Mouse (Mus musculus): ENCODE results near the gene Mpig6b. TPM values are rescaled to one million over a fixed set of nuclear protein-coding genes. Genes with fewer than 3 reads are reported as not detected.

Mpig6b gene
- polyA plus RNA-seq, 1 experiment from 2014 or later: not detected

Other genes starting within 250 kb of the Mpig6b start
- 55.5 and 61.6 TPM in 2 replicates for gene Stk19, start 229.2 kb downstream of the Mpig6b start, polyA plus RNA-seq (2021; fragmentation: Nextera tagmentation)
- gene Dxo, start 229.2 kb downstream of the Mpig6b start, polyA plus RNA-seq (2021; fragmentation: Nextera tagmentation): 26.3 and 27.8 TPM in 2 replicates
- 23.6 and 26.5 TPM in 2 replicates for gene Skiv2l, start 216.0 kb downstream of the Mpig6b start, polyA plus RNA-seq (2021; fragmentation: Nextera tagmentation)
- 36.8 and 43.3 TPM in 2 replicates for gene Nelfe, start 215.8 kb downstream of the Mpig6b start, polyA plus RNA-seq (2021; fragmentation: Nextera tagmentation)
- gene Cfb, start 203.7 kb downstream of the Mpig6b start, polyA plus RNA-seq (2021; fragmentation: Nextera tagmentation): 0.49 and 0.80 TPM in 2 replicates
- 0.23 and 0.26 TPM in 2 replicates for gene Zbtb12, start 186.7 kb downstream of the Mpig6b start, polyA plus RNA-seq (2021; fragmentation: Nextera tagmentation)
- not detected in 2 replicates for gene Gm20547, start 184.1 kb downstream of the Mpig6b start, polyA plus RNA-seq (2021; fragmentation: Nextera tagmentation)
- gene C2, start 167.9 kb downstream of the Mpig6b start, polyA plus RNA-seq (2021; fragmentation: Nextera tagmentation): 1.3 and 2.0 TPM in 2 replicates
- 21.5 and 22.0 TPM in 2 replicates for gene Ehmt2, start 167.7 kb downstream of the Mpig6b start, polyA plus RNA-seq (2021; fragmentation: Nextera tagmentation)
- gene Slc44a4, start 151.7 kb downstream of the Mpig6b start, polyA plus RNA-seq (2021; fragmentation: Nextera tagmentation): 0.29 and 0.30 TPM in 2 replicates
- gene Neu1, start 134.9 kb downstream of the Mpig6b start, polyA plus RNA-seq (2021; fragmentation: Nextera tagmentation): 24.8 and 26.2 TPM in 2 replicates
- 0.90 and 1.3 TPM in 2 replicates for gene Hspa1b, start 106.9 kb downstream of the Mpig6b start, polyA plus RNA-seq (2021; fragmentation: Nextera tagmentation)
- not detected in 2 replicates for gene Gm20481, start 96.3 kb downstream of the Mpig6b start, polyA plus RNA-seq (2021; fragmentation: Nextera tagmentation)
- 7.2 and 7.7 TPM in 2 replicates for gene Hspa1a, start 94.0 kb downstream of the Mpig6b start, polyA plus RNA-seq (2021; fragmentation: Nextera tagmentation)
- 0.60 and 0.84 TPM in 2 replicates for gene Hspa1l, start 93.5 kb downstream of the Mpig6b start, polyA plus RNA-seq (2021; fragmentation: Nextera tagmentation)
- 35.2 and 42.4 TPM in 2 replicates for gene Lsm2, start 84.3 kb downstream of the Mpig6b start, polyA plus RNA-seq (2021; fragmentation: Nextera tagmentation)
- gene Vars, start 65.2 kb downstream of the Mpig6b start, polyA plus RNA-seq (2021; fragmentation: Nextera tagmentation): 20.0 and 21.5 TPM in 2 replicates
- gene Vwa7, start 49.6 kb downstream of the Mpig6b start, polyA plus RNA-seq (2021; fragmentation: Nextera tagmentation): 0.20 TPM in 1 of 2 replicates, not detected in the other
- gene Sapcd1, start 38.2 kb downstream of the Mpig6b start, polyA plus RNA-seq (2021; fragmentation: Nextera tagmentation): 0.62 and 0.97 TPM in 2 replicates
- gene Msh5, start 19.4 kb downstream of the Mpig6b start, polyA plus RNA-seq (2021; fragmentation: Nextera tagmentation): 0.33 and 0.59 TPM in 2 replicates
- gene Clic1, start 16.2 kb downstream of the Mpig6b start, polyA plus RNA-seq (2021; fragmentation: Nextera tagmentation): 28.2 and 29.7 TPM in 2 replicates
- 18.0 and 23.6 TPM in 2 replicates for gene Ddah2, start 7.1 kb downstream of the Mpig6b start, polyA plus RNA-seq (2021; fragmentation: Nextera tagmentation)
- gene Ly6g6c, start 796 bp downstream of the Mpig6b start, polyA plus RNA-seq (2021; fragmentation: Nextera tagmentation): not detected in 2 replicates
- 4.4 and 4.6 TPM in 2 replicates for gene Ly6g6e, start 10.7 kb upstream of the Mpig6b start, polyA plus RNA-seq (2021; fragmentation: Nextera tagmentation)
- 1.2 and 2.3 TPM in 2 replicates for gene Ly6g6d, start 11.9 kb upstream of the Mpig6b start, polyA plus RNA-seq (2021; fragmentation: Nextera tagmentation)
- 1.2 and 2.1 TPM in 2 replicates for gene Ly6g6f, start 19.4 kb upstream of the Mpig6b start, polyA plus RNA-seq (2021; fragmentation: Nextera tagmentation)
- gene Abhd16a, start 23.1 kb upstream of the Mpig6b start, polyA plus RNA-seq (2021; fragmentation: Nextera tagmentation): 86.3 and 93.9 TPM in 2 replicates
- gene Ly6g5c, start 42.1 kb upstream of the Mpig6b start, polyA plus RNA-seq (2021; fragmentation: Nextera tagmentation): not detected in 2 replicates
- gene Ly6g5b, start 49.2 kb upstream of the Mpig6b start, polyA plus RNA-seq (2021; fragmentation: Nextera tagmentation): not detected in 2 replicates
- gene Gpank1, start 55.3 kb upstream of the Mpig6b start, polyA plus RNA-seq (2021; fragmentation: Nextera tagmentation): 16.5 and 19.1 TPM in 2 replicates
- 212 and 242 TPM in 2 replicates for gene Csnk2b, start 55.9 kb upstream of the Mpig6b start, polyA plus RNA-seq (2021; fragmentation: Nextera tagmentation)
- 24.7 and 40.7 TPM in 2 replicates for gene D17H6S53E, start 60.2 kb upstream of the Mpig6b start, polyA plus RNA-seq (2021; fragmentation: Nextera tagmentation)
- gene Apom, start 65.9 kb upstream of the Mpig6b start, polyA plus RNA-seq (2021; fragmentation: Nextera tagmentation): not detected in 2 replicates
- gene Bag6, start 69.0 kb upstream of the Mpig6b start, polyA plus RNA-seq (2021; fragmentation: Nextera tagmentation): 68.3 and 90.8 TPM in 2 replicates
- gene Prrc2a, start 98.7 kb upstream of the Mpig6b start, polyA plus RNA-seq (2021; fragmentation: Nextera tagmentation): 25.5 and 33.2 TPM in 2 replicates
- gene Aif1, start 109.9 kb upstream of the Mpig6b start, polyA plus RNA-seq (2021; fragmentation: Nextera tagmentation): 37.6 and 39.5 TPM in 2 replicates
- 28.9 and 30.2 TPM in 2 replicates for gene Lst1, start 122.3 kb upstream of the Mpig6b start, polyA plus RNA-seq (2021; fragmentation: Nextera tagmentation)
- 1.2 and 1.4 TPM in 2 replicates for gene Ltb, start 128.3 kb upstream of the Mpig6b start, polyA plus RNA-seq (2021; fragmentation: Nextera tagmentation)
- gene Tnf, start 135.8 kb upstream of the Mpig6b start, polyA plus RNA-seq (2021; fragmentation: Nextera tagmentation): 0.09 and 0.19 TPM in 2 replicates
- 0.14 and 0.16 TPM in 2 replicates for gene Lta, start 139.2 kb upstream of the Mpig6b start, polyA plus RNA-seq (2021; fragmentation: Nextera tagmentation)
- gene Gm16181, start 154.7 kb upstream of the Mpig6b start, polyA plus RNA-seq (2021; fragmentation: Nextera tagmentation): not detected in 2 replicates
- 685 and 716 TPM in 2 replicates for gene Atp6v1g2, start 167.5 kb upstream of the Mpig6b start, polyA plus RNA-seq (2021; fragmentation: Nextera tagmentation)
- gene Nfkbil1, start 169.6 kb upstream of the Mpig6b start, polyA plus RNA-seq (2021; fragmentation: Nextera tagmentation): 6.4 and 9.7 TPM in 2 replicates
- gene Ddx39b, start 175.6 kb upstream of the Mpig6b start, polyA plus RNA-seq (2021; fragmentation: Nextera tagmentation): 193 and 215 TPM in 2 replicates
- 68.9 and 78.2 TPM in 2 replicates for gene H2-D1, start 196.5 kb upstream of the Mpig6b start, polyA plus RNA-seq (2021; fragmentation: Nextera tagmentation)

Data from layer of hippocampus, adult 6 months (tissue).